In genomic region chr5:134932903-134933276, GRCm38 (mm10) we compare ENCODE assay signal across 9 mouse cellular contexts. TPM values are rescaled to one million over a fixed set of nuclear protein-coding genes. Genes with fewer than 3 reads are reported as not detected.
DNase-seq lines count a peak whose midpoint lies in the region; ATAC-seq and TF ChIP-seq lines count a peak whose summit lies in the region.
"Had no signal": no experiment of that assay in that cellular context is flagged by ENCODE, and none has a peak within 500 bp of the region (broad histone marks: within the 10 kb centered on the region; RNA-seq: fewer than 3 reads in every experiment).

No protein-coding gene starts in this region.

- DNase-seq in adrenal gland, postnatal 14 days, result peak; percentile 79
- peak; percentile 79 for DNase-seq in embryonic facial prominence, embryonic 14.5 days (ENCODE audit: low spot score)
- peak; percentile 65 for DNase-seq in kidney, postnatal 0 days (ENCODE audit: low spot score)
- peak; percentile 72 for DNase-seq in thymus, adult 2 months

- H3K27me3 ChIP-seq in embryonic facial prominence, embryonic 14.5 days (replicated peaks; ENCODE audit: control insufficient read depth, insufficient read depth, low read length), result no peaks in the 10 kb centered on the region
- H3K27me3 ChIP-seq in heart, embryonic 13.5 days (replicated peaks), result peaks cover 6% of the 10 kb centered on the region; the same call in 1 of the 2 replicates
- H3K27me3 ChIP-seq in kidney, postnatal 0 days (ENCODE audit: insufficient read depth, low read length), result no peaks in the 10 kb centered on the region
- peaks cover 15% of the 10 kb centered on the region for H3K27me3 ChIP-seq in liver, embryonic 15.5 days
- no peaks in the 10 kb centered on the region for H3K27me3 ChIP-seq in neural tube, embryonic 12.5 days (replicated peaks)
- no peaks in the 10 kb centered on the region for H3K27me3 ChIP-seq in thymus, adult 2 months (ENCODE audit: control insufficient read depth, insufficient read depth, low read length)

- peak; percentile 57 for TF ChIP-seq CTCF in kidney, postnatal 0 days (IDR thresholded peaks at IDR 0.05; ENCODE audit: low read depth)
- no peak; the same call in 1 of the 2 replicates for TF ChIP-seq CTCF in thymus, adult 2 months (IDR thresholded peaks at IDR 0.05; ENCODE audit: borderline replicate concordance, control insufficient read depth, extremely low read depth, insufficient read depth, low read length, poor library complexity)

- WGBS in embryonic facial prominence, embryonic 14.5 days, result 46% methylated on average over 9 of the region's 9 CpGs
- 38% methylated on average over 9 of the region's 9 CpGs for WGBS in heart, embryonic 13.5 days
- WGBS in kidney, postnatal 0 days, result 47% methylated on average over 9 of the region's 9 CpGs
- WGBS in liver, embryonic 15.5 days (ENCODE audit: insufficient replicate concordance), result 36% methylated on average over 9 of the region's 9 CpGs
- 50% methylated on average over 9 of the region's 9 CpGs for WGBS in neural tube, embryonic 12.5 days
- 30% methylated on average over 9 of the region's 9 CpGs for WGBS in thymus, adult 2 months

- peak overlapping the region; percentile 85 for H3K9ac ChIP-seq in embryonic facial prominence, embryonic 14.5 days (ENCODE audit: low read depth, low read length)
- peak overlapping the region; percentile 89 for H3K9ac ChIP-seq in heart, embryonic 13.5 days
- peak overlapping the region; percentile 68 for H3K9ac ChIP-seq in kidney, postnatal 0 days (ENCODE audit: low read depth, low read length)
- H3K9ac ChIP-seq in liver, embryonic 15.5 days, result peak overlapping the region; percentile 80
- peak overlapping the region; percentile 65; the same call in 1 of the 2 replicates for H3K9ac ChIP-seq in neural tube, embryonic 12.5 days

- peak overlapping the region; percentile 96 for H3K4me2 ChIP-seq in embryonic facial prominence, embryonic 14.5 days (ENCODE audit: low read depth, low read length)
- H3K4me2 ChIP-seq in heart, embryonic 13.5 days, result peak overlapping the region; percentile 98
- peak overlapping the region; percentile 79 for H3K4me2 ChIP-seq in kidney, postnatal 0 days (ENCODE audit: low read length)
- H3K4me2 ChIP-seq in liver, embryonic 15.5 days, result peak overlapping the region; percentile 91
- H3K4me2 ChIP-seq in neural tube, embryonic 12.5 days (replicated peaks), result peak overlapping the region; percentile 95

- no peak overlapping the region; the same call in 1 of the 2 replicates for H3K27ac ChIP-seq in embryonic facial prominence, embryonic 14.5 days (replicated peaks; ENCODE audit: low read depth, low read length)
- peak overlapping the region; percentile 84 for H3K27ac ChIP-seq in heart, embryonic 13.5 days (replicated peaks)
- peak overlapping the region; percentile 87 for H3K27ac ChIP-seq in kidney, postnatal 0 days
- peak overlapping the region; percentile 98 for H3K27ac ChIP-seq in liver, embryonic 15.5 days (replicated peaks)
- H3K27ac ChIP-seq in neural tube, embryonic 12.5 days, result no peak overlapping the region
- peak overlapping the region; percentile 61; the same call in 1 of the 2 replicates for H3K27ac ChIP-seq in thymus, adult 2 months (ENCODE audit: control insufficient read depth, insufficient read depth, low read length)

- H3K36me3 ChIP-seq in embryonic facial prominence, embryonic 14.5 days (ENCODE audit: control insufficient read depth, insufficient read depth, low read length), result 0 out of 2 replicates have a peak, but pooled peaks cover 5% of the 10 kb centered on the region
- H3K36me3 ChIP-seq in heart, embryonic 13.5 days, result no peaks in the 10 kb centered on the region
- H3K36me3 ChIP-seq in kidney, postnatal 0 days (ENCODE audit: insufficient read depth, low read length), result peaks cover 8% of the 10 kb centered on the region; the same call in 1 of the 2 replicates
- H3K36me3 ChIP-seq in liver, embryonic 15.5 days (replicated peaks), result peaks cover 19% of the 10 kb centered on the region
- no peaks in the 10 kb centered on the region for H3K36me3 ChIP-seq in neural tube, embryonic 12.5 days
- H3K36me3 ChIP-seq in thymus, adult 2 months (ENCODE audit: control insufficient read depth, insufficient read depth, low read length), result no peaks in the 10 kb centered on the region

- no peak for TF ChIP-seq POLR2A in thymus, adult 2 months (IDR thresholded peaks at IDR 0.05; ENCODE audit: control insufficient read depth, extremely low read depth, insufficient read depth, low read length, poor library complexity)

- H3K9me3 ChIP-seq in embryonic facial prominence, embryonic 14.5 days (ENCODE audit: control insufficient read depth, low read length), result no peaks in the 10 kb centered on the region
- H3K9me3 ChIP-seq in heart, embryonic 13.5 days, result no peaks in the 10 kb centered on the region
- H3K9me3 ChIP-seq in kidney, postnatal 0 days (replicated peaks; ENCODE audit: low read length), result no peaks in the 10 kb centered on the region
- H3K9me3 ChIP-seq in liver, embryonic 15.5 days (replicated peaks), result no peaks in the 10 kb centered on the region
- no peaks in the 10 kb centered on the region for H3K9me3 ChIP-seq in neural tube, embryonic 12.5 days

- peak; percentile 23 for ATAC-seq in CD4-positive, CD25-positive, alpha-beta regulatory T cell, adult 4 months
- peak; percentile 17; the same call in 1 of the 2 replicates for ATAC-seq in embryonic facial prominence, embryonic 14.5 days (ENCODE audit: low read depth)
- ATAC-seq in heart, embryonic 13.5 days (ENCODE audit: extremely low read depth, insufficient number of reproducible peaks, low FRiP score, low TSS enrichment), result no peak
- ATAC-seq in kidney, postnatal 0 days (replicated peaks; ENCODE audit: low FRiP score, low read depth), result peak; percentile 55
- peak; percentile 36 for ATAC-seq in liver, embryonic 15.5 days (ENCODE audit: insufficient read depth)
- ATAC-seq in neural tube, embryonic 12.5 days (ENCODE audit: low FRiP score, low read depth), result peak; percentile 43; the same call in 1 of the 2 replicates

- no peaks in the 10 kb centered on the region for H3K4me1 ChIP-seq in embryonic facial prominence, embryonic 14.5 days (ENCODE audit: control insufficient read depth, insufficient read depth, low read length)
- peaks cover 8% of the 10 kb centered on the region; the same call in 1 of the 2 replicates for H3K4me1 ChIP-seq in heart, embryonic 13.5 days
- H3K4me1 ChIP-seq in kidney, postnatal 0 days (replicated peaks; ENCODE audit: insufficient read depth, low read length), result no peaks in the 10 kb centered on the region
- peaks cover 31% of the 10 kb centered on the region for H3K4me1 ChIP-seq in liver, embryonic 15.5 days (replicated peaks)
- H3K4me1 ChIP-seq in neural tube, embryonic 12.5 days, result peaks cover 8% of the 10 kb centered on the region
- H3K4me1 ChIP-seq in thymus, adult 2 months (replicated peaks; ENCODE audit: control insufficient read depth, insufficient read depth, low read length), result peaks cover 16% of the 10 kb centered on the region

- H3K4me3 ChIP-seq in embryonic facial prominence, embryonic 14.5 days (ENCODE audit: low read depth, low read length), result peak overlapping the region; percentile 65
- peak overlapping the region; percentile 85 for H3K4me3 ChIP-seq in heart, embryonic 13.5 days
- peak overlapping the region; percentile 63 for H3K4me3 ChIP-seq in kidney, postnatal 0 days (replicated peaks; ENCODE audit: low read depth, low read length)
- peak overlapping the region; percentile 89 for H3K4me3 ChIP-seq in liver, embryonic 15.5 days (replicated peaks)
- H3K4me3 ChIP-seq in neural tube, embryonic 12.5 days, result peak overlapping the region; percentile 66
- peak overlapping the region; percentile 87 for H3K4me3 ChIP-seq in thymus, adult 2 months (ENCODE audit: control insufficient read depth, insufficient read depth, low read length)

RNA-seq across cellular contexts. Expression of gene Mettl27, which starts 0.7 kb away (rescaled TPM):
- 10 to 100 TPM; 11.4 to 16.7 TPM for polyA plus RNA-seq in CD4-positive, CD25-positive, alpha-beta regulatory T cell, adult 4 months (2017; shearing (Covaris generic))
- total RNA-seq in adrenal gland, postnatal 14 days (2021), result 24.5 and 28.5 TPM in 2 replicates
- polyA plus RNA-seq in embryonic facial prominence, embryonic 14.5 days (2014; fragmentation: Nextera tagmentation; extraction: Ambion mirVana), result 10.6 and 18.2 TPM in 2 replicates
- 9.3 and 10.4 TPM in 2 replicates for polyA plus RNA-seq in heart, embryonic 13.5 days (2015; fragmentation: Nextera tagmentation; extraction: Ambion mirVana)
- 41.5 and 43.4 TPM in 2 replicates for polyA plus RNA-seq in kidney, postnatal 0 days (2015; fragmentation: Nextera tagmentation; extraction: Ambion mirVana)
- 17.2 and 21.3 TPM in 2 replicates for polyA plus RNA-seq in liver, embryonic 15.5 days (2015; fragmentation: Nextera tagmentation; extraction: Ambion mirVana)
- polyA plus RNA-seq in neural tube, embryonic 12.5 days (2016; fragmentation: Nextera tagmentation; extraction: Ambion mirVana), result 8.8 and 10.1 TPM in 2 replicates
- 24.9 and 26.7 TPM in 2 replicates for polyA plus RNA-seq in thymus, adult 2 months (2012; rRNA removed)

RNA-seq across cellular contexts. Expression of gene Cldn4, which starts 13.8 kb away (rescaled TPM):
- under 1 TPM in 1 of 2 experiments, not detected in 1; 0.40 TPM for polyA plus RNA-seq in CD4-positive, CD25-positive, alpha-beta regulatory T cell, adult 4 months (2017; shearing (Covaris generic))
- total RNA-seq in adrenal gland, postnatal 14 days (2021), result not detected in 2 replicates
- 27.0 and 30.6 TPM in 2 replicates for polyA plus RNA-seq in embryonic facial prominence, embryonic 14.5 days (2014; fragmentation: Nextera tagmentation; extraction: Ambion mirVana)
- 1.6 and 1.7 TPM in 2 replicates for polyA plus RNA-seq in heart, embryonic 13.5 days (2015; fragmentation: Nextera tagmentation; extraction: Ambion mirVana)
- 55.7 and 59.1 TPM in 2 replicates for polyA plus RNA-seq in kidney, postnatal 0 days (2015; fragmentation: Nextera tagmentation; extraction: Ambion mirVana)
- polyA plus RNA-seq in liver, embryonic 15.5 days (2015; fragmentation: Nextera tagmentation; extraction: Ambion mirVana), result 0.18 and 0.38 TPM in 2 replicates
- polyA plus RNA-seq in neural tube, embryonic 12.5 days (2016; fragmentation: Nextera tagmentation; extraction: Ambion mirVana), result 2.0 and 2.1 TPM in 2 replicates
- polyA plus RNA-seq in thymus, adult 2 months (2012; rRNA removed), result 55.4 and 57.8 TPM in 2 replicates
- total RNA-seq: layer of hippocampus, adult 18-20 months had no signal

RNA-seq across cellular contexts. Expression of gene Cldn13, which starts 17.6 kb away (rescaled TPM):
- polyA plus RNA-seq in CD4-positive, CD25-positive, alpha-beta regulatory T cell, adult 4 months (2017; shearing (Covaris generic)), result not detected
- total RNA-seq in adrenal gland, postnatal 14 days (2021), result 0.60 and 3.7 TPM in 2 replicates
- 0.15 and 0.20 TPM in 2 replicates for polyA plus RNA-seq in embryonic facial prominence, embryonic 14.5 days (2014; fragmentation: Nextera tagmentation; extraction: Ambion mirVana)
- 3.2 and 9.9 TPM in 2 replicates for polyA plus RNA-seq in heart, embryonic 13.5 days (2015; fragmentation: Nextera tagmentation; extraction: Ambion mirVana)
- polyA plus RNA-seq in kidney, postnatal 0 days (2015; fragmentation: Nextera tagmentation; extraction: Ambion mirVana), result 0.14 TPM in 1 of 2 replicates, not detected in the other
- polyA plus RNA-seq in liver, embryonic 15.5 days (2015; fragmentation: Nextera tagmentation; extraction: Ambion mirVana), result 278 and 316 TPM in 2 replicates
- polyA plus RNA-seq in neural tube, embryonic 12.5 days (2016; fragmentation: Nextera tagmentation; extraction: Ambion mirVana), result 2.6 and 2.7 TPM in 2 replicates
- polyA plus RNA-seq in thymus, adult 2 months (2012; rRNA removed), result 1.8 and 1.9 TPM in 2 replicates
- total RNA-seq: layer of hippocampus, adult 18-20 months had no signal

RNA-seq across cellular contexts. Expression of gene Tmem270, which starts 26.4 kb away (rescaled TPM):
- polyA plus RNA-seq in CD4-positive, CD25-positive, alpha-beta regulatory T cell, adult 4 months (2017; shearing (Covaris generic)), result not detected
- total RNA-seq in adrenal gland, postnatal 14 days (2021), result not detected in 2 replicates
- not detected in 2 replicates for polyA plus RNA-seq in embryonic facial prominence, embryonic 14.5 days (2014; fragmentation: Nextera tagmentation; extraction: Ambion mirVana)
- polyA plus RNA-seq in heart, embryonic 13.5 days (2015; fragmentation: Nextera tagmentation; extraction: Ambion mirVana), result not detected in 2 replicates
- not detected in 2 replicates for polyA plus RNA-seq in kidney, postnatal 0 days (2015; fragmentation: Nextera tagmentation; extraction: Ambion mirVana)
- 0.13 TPM in 1 of 2 replicates, not detected in the other for polyA plus RNA-seq in liver, embryonic 15.5 days (2015; fragmentation: Nextera tagmentation; extraction: Ambion mirVana)
- polyA plus RNA-seq in neural tube, embryonic 12.5 days (2016; fragmentation: Nextera tagmentation; extraction: Ambion mirVana), result not detected in 2 replicates
- not detected in 2 replicates for polyA plus RNA-seq in thymus, adult 2 months (2012; rRNA removed)
- total RNA-seq: layer of hippocampus, adult 18-20 months had no signal

RNA-seq across cellular contexts. Expression of gene Cldn3, which starts 53.1 kb away (rescaled TPM):
- not detected for polyA plus RNA-seq in CD4-positive, CD25-positive, alpha-beta regulatory T cell, adult 4 months (2017; shearing (Covaris generic))
- total RNA-seq in adrenal gland, postnatal 14 days (2021), result 0.90 and 9.0 TPM in 2 replicates
- polyA plus RNA-seq in embryonic facial prominence, embryonic 14.5 days (2014; fragmentation: Nextera tagmentation; extraction: Ambion mirVana), result 23.2 and 27.8 TPM in 2 replicates
- 6.3 and 7.0 TPM in 2 replicates for polyA plus RNA-seq in heart, embryonic 13.5 days (2015; fragmentation: Nextera tagmentation; extraction: Ambion mirVana)
- polyA plus RNA-seq in kidney, postnatal 0 days (2015; fragmentation: Nextera tagmentation; extraction: Ambion mirVana), result 72.4 and 72.9 TPM in 2 replicates
- 1.2 and 2.1 TPM in 2 replicates for polyA plus RNA-seq in liver, embryonic 15.5 days (2015; fragmentation: Nextera tagmentation; extraction: Ambion mirVana)
- polyA plus RNA-seq in neural tube, embryonic 12.5 days (2016; fragmentation: Nextera tagmentation; extraction: Ambion mirVana), result 1.7 and 1.9 TPM in 2 replicates
- polyA plus RNA-seq in thymus, adult 2 months (2012; rRNA removed), result 14.7 and 15.0 TPM in 2 replicates

Comparison
In these comparisons a context has a peak if more than half of its experiments do, and no peak if none do; other contexts are left out.
1. H3K27ac ChIP-seq: peak in heart, embryonic 13.5 days (single experiment), kidney, postnatal 0 days (single experiment), liver, embryonic 15.5 days (single experiment) and thymus, adult 2 months (single experiment); none in embryonic facial prominence, embryonic 14.5 days (single experiment) and neural tube, embryonic 12.5 days (single experiment).
2. RNA of gene Cldn13, which starts 17.6 kb away (polyA plus RNA-seq): 278 to 316 TPM in liver, embryonic 15.5 days; 3.2 to 9.9 TPM in heart, embryonic 13.5 days, 2.6 to 2.7 TPM in neural tube, embryonic 12.5 days, 1.8 to 1.9 TPM in thymus, adult 2 months, 0.15 to 0.20 TPM in embryonic facial prominence, embryonic 14.5 days, 0.14 TPM in kidney, postnatal 0 days and not detected in CD4-positive, CD25-positive, alpha-beta regulatory T cell, adult 4 months; every median in the first group is over 10 times any median in the second.
3. Peak in every context shown above with its lines, with median percentiles within 50 percentile points of each other: DNase-seq, H3K4me2 ChIP-seq, H3K4me3 ChIP-seq and H3K9ac ChIP-seq.